Mouse (Mus musculus) thymus, adult 18-20 months (tissue): ENCODE results near the gene Nme7.

ENCODE experiments used
- DNase-seq, 2 experiments: peaks; one replicate each; pipeline ENCODE4 v3.0.0; 2022; ENCODE audit warnings: mixed read lengths in 2 of 2

The Nme7 gene

DNA sequence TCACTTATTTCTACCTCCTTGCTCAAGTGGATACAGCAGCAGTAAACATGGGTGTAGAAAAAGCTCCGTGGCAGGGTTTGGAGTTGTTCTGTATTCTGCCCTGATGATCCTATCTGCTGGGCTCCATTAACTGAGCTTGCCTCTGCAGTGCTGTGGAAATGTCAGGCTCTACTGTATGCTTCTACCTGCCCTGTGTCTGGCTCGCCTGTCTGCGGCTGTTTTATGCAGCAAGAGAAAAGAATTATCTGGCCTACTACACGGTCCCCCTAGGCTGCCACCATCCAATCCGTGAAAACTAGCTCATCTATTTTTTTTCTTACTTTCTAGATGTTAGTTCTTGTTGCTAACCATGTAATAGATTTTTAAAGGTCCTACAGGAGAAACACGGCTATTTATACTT, 81.1 kb downstream of the Nme7 start:
- no peak for DNase-seq

DNA sequence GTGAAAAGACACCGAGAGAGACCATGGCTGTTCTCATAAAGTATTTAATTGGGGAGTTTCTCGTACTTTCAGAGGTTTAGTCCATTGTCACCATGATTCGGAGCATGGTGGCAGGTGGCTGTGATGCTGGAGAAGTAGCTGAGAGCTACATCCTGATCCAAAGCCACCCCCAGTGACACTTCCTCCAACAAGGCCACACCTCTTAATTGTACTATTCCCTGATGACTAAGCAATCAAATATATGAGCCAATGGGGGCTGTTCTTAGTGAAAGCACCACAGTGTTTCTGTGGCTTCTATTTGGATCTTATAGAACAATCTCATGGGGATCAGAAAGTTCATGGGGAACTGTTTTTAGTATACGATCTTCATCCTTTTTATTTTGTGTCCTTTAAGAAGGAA, 85.8 kb downstream of the Nme7 start:
- DNase-seq, result no peak

DNA sequence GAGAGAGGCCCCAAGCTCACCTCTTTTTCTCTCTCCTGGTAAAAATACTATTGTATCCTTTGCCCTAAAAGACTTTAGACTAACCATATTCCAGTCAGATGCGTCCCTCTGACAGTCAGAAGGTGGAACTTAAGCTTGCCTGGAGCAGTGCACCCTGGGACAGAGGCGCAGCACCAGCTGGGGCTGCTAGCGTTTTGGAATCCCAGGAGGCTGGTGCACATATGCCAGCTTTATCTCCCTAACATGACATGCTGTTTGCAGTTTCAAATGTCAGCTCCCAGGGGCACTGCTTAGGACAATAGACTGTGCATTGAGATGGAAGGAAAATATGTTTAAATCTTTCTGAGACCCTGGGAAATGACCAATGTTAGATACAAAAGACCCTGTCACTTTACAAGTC, 88.3 kb downstream of the Nme7 start:
- DNase-seq, result no peak

DNA sequence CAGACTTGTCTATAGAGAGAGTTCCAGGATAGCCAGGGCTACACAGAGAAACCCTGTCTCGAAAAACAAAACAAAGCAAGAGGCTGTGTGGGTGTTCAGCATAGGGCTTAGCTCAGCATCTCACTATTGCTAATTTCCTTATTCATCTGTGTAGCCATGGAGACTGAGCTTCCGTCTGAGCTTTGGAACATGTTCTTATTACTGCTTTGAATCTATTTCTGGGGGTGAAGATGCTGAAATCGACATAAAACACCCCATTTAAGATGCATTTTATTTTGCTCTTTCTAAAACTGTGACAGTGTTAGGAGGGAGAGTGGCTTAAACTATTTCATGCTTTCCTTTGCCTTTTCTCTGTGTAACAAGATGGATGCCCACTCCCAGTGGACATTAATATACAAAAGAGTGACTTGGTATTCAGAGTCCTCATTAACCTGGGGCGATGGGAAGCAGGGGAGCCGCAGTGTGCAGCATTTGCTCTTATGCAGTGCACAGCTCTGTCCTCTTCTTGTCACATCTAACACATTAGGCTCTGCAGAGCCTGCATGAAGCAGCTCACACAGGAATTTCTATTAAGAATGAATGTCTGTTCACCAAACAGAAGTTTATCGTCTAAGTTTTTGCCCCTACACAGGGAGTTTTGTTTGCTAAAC, 91.3 kb downstream of the Nme7 start:
- no peak for DNase-seq

DNA sequence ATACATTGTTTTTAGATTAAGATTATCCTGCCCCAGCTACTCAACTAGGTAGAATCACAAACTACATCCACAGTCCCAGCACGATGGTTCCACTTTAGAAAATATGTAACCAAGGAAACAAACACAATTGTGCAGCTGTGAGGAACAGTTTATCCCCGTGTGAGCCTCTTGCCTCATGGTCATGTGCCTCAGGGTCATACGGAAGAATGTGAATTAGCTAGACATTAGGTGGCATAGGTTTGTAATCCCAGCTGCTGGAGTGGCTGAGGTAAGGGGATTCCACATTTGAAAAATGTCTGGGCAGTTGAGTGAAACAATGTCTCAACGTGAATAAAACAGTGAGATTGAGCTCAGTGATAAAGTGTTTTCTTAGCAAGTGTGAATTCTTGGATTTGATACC, 93.8 kb downstream of the Nme7 start:
- DNase-seq, result no peak

DNA sequence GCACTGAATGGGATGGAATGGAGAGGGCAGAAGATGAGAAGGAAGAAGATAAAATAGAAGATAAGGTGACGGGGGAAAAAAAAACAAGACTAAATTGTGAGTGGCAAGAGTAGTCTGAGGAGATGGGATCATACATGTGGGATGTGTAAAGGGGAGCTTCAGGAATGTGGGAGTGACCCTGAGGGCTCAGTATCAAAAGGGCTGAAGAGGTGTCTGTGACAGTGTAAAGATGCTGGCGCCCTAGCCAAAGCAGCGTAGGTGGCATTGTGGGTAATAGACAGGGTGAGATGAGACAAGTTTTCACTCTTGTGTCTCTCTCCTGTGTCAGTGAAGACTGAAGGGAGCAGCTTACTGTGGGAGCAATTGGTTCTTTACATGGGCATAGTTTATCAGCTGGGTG, 95.7 kb downstream of the Nme7 start:
- no peak for DNase-seq

DNA sequence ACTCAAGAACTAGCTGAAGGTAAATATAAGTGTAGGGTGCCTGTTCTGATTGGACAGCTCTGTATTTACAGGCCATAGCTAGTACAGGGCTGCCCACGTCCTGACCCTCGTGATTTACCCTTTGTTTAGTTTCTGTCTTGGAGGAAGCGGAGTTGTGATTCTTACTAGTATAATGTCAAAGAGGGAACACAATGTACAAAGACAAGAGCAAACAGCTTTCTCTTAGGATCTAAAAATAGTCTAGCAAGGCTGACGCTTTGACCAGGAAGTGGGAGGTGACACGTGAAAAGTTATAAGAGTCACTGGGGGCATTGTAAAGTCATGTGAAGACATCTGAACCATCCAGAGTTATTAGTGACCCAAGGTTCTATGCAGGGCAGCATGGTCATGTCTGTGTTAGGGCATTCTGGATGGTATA, 101.5 kb downstream of the Nme7 start:
- DNase-seq, result no peak

DNA sequence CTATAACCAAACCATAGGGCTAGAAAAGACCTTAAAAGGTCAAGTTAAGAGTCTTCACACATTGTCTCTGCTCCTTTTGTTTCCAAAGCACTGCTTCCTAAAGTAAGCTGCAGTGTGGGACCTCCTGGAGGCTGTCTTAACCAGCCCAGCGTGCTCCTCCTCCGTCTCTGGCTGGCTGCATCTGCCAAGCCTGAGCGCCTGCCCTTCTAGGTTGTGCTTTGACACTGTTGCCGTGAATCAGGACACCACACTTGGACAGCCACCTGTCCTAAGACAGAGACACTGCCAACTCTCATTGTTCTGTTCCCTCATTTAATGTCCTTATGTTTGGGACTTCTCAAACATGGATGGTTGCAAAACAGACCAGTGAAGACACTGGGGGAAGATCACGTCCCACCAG, 102.6 kb downstream of the Nme7 start:
- no peak for DNase-seq

DNA sequence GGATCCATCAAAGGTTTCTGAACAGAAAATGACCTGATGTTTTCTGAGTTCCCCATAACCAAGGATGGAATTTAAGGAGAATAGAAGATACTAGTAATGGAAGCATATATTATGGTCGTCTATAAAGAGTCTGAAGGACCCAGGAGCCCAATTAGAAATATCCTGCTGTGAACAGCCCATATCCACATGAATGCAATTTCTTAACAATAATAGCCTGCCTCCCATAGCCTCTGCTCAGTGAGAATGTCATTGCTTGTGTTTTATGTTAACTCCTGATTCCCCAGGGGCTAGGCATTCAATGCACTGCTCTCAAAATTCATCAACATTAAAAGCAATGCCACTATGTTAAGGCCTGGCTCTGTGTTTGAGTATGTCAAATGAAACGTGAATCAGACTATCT, 104.7 kb downstream of the Nme7 start:
- no peak for DNase-seq

DNA sequence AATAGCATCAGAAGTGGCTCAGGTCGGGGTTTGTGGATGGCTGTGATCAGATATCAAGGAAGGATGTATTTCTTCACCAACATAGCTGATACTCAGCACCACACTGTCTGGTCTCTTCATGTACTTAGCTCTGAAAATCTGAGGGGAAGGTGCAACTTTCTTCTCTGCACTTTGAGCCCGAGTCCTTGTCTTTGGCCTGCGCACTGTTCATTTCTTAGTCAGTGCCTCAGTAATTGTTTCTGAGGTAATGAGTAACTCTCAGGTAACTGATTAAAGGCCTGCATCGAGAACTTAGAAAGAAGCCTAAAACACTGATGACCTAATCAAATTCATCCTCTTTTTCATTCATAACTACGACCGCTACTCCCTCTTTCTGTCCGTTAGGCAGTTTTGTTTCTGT, 107.4 kb downstream of the Nme7 start:
- no peak for DNase-seq

DNA sequence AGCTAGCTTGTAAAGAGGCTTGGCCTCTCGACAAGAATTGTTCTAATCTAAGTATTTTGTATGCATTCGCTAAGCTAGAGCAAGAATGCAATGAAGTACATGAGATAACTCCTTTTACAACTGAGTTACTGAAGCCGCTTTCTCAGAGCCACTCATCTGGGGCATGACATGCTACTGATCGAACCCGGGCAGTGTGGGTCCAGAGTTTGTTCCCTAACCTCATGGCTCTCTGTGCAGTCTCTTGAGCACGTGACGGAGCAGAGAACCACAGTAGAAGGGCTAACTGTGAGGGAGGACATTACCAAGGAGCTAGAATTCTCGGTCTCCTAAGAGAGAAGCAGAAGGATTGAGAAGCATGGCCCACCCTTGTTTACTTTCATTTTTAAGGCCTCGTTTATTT, 109.0 kb downstream of the Nme7 start:
- DNase-seq, result no peak

DNA sequence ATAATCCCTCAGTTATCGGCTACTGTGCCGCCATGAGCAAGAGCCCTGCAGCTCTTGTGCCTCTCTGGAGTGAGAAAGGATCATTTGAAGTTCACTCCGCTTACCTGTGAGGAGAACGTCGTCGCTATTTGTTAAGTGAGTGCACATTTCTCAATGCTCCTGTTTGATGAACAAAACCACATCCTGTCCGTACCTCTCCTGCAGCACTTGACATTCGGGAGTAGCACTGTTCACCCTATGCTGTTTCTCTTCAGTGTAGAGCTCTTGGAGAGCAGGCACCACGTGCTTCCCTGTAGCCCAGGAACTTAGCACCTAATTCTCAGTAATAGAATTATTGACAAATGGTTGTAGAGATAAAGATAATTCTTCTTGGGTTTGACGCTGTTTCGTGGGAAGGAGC, 109.7 kb downstream of the Nme7 start:
- no peak for DNase-seq

DNA sequence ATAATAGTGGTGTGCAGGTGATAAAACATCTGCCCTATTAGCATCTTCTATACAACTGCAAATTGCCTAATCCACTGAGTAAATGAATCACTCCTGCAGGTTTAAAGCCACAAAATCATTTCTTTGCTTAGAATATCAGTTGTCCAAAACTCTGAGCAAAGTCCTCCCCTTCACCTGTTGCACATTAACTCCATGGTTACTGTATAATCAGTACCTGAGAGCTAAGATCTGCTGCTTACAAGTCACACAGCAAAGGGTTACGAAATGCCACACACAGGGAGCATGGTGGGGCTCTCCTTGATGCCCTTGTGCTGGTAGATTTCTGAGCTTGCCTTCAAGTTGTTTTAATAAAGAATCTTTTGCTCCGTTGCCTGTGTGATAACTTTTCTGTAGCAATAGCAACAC, 111.4 kb downstream of the Nme7 start:
- DNase-seq, result no peak

DNA sequence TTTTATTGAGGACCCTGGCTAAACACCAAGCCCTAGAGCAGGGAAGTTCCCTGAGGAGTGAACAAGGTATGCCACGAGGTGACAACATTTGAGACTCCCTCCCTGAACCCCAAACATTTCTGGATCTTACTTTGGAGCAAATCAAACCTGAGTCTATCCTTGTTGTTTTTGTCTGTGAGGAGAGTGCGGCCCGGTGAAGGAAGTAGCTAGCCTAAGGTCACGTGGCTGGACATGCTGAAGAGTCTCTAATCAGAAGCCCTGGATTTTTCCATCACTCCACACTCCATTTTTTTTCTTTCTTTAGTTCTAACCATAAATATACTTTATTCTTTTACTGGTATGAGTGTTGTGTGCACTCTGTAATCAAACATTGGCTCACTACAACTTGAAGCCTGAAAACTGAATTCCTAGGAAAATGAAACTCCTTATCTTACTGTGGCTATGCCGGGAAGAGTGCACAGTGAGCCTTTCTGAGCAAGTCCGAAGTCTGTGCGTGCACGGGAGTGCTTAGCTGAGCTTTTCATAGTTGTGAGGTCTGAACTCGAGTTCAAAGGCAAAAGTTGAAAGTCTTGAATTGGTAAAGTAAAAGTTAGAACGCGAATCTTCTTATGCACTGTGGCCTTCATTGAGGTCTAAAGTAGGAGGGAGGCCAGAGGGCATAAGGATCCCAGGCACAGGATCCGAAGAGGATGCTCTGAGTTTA, 112.9 kb downstream of the Nme7 start:
- DNase-seq, result no peak

DNA sequence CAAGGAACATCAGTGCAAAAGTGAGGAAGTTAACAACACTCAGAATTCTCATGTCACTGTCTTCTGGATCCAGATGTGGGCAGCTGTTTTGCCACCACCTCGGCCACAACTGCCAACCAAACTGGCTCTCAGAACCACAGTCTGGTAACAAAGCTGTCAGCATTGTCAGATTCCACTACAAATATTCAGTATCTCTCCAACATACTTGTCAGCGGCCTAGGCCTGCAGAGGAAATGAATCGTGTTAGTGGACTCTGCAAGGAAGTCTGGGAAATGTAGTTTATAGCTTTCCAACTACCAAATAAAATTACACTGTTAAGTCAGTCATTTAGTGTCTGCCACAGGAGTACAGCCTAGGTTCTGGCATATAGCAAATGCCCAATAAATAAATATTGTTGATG, 113.7 kb downstream of the Nme7 start:
- no peak for DNase-seq

DNA sequence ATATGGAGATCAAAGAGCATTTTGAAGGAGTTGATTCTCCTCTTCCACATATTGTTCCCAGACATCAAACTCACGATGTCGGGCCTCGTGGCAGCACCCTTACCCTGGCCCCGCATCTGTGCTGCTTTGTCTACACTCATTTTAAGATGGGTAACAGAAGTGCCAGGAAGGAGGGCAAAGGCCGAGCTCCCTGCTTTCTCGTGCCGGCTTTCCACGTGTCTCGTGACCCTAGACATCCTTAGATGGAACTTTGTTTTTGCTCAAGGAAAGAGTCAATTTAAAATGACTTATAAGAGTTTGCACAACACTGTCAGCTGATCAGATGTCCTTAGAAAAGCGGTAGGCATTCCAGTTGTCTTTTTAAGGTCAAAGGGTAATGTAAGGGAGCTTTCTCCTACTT, 114.4 kb downstream of the Nme7 start:
- no peak for DNase-seq

DNA sequence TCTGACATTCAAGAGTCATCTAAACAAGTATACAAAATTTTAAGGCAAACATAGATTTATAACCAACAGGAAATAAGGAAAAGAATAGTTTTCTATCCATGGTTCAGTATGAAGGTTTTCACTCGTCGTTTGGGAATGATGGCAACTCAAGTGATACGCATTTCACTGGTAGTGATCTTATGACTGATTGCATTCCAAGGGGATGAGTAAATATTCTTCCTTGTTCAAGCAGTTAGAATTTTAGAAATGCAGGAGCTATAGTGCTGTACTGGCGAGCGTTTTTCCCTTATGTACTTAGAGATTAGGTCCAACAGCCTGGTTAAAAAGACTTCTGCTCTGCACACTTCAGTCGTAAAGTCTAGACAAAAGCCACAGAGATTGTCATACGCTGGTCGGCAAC, 115.5 kb downstream of the Nme7 start:
- no peak for DNase-seq

DNA sequence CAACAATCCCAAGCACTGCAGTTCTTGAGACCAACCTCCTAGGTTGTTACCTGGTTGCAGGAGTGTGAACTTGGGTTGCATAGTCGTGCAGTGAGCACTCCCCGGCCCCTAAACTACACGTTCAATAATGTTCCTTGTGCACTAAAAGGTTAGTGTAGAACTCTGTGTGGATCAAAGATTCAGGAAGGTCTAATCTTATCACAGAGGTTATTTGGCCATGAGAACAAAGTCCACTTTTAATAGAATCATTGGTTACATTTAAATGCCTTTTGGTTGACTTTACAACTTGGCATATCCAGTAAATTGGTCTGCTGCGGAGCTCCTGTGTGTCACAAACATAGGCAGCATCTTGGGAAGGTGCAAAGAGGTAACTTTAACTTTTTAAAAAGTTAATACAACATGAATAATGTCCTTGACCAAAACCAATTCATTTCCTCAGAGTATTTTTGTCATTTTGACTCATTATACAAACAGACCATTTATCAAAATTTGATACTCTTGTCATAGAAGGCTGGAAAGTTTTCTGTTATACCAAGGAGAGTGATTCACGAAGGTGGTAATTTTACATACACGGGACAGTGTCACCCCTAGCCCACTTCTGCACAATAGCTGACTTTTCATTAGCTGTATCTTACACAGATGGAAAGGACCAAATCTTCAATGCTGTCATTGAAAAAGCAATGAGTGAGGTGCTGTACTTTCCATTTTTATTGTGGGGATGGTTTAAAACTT, 116.9 kb downstream of the Nme7 start:
- DNase-seq, result no peak

DNA sequence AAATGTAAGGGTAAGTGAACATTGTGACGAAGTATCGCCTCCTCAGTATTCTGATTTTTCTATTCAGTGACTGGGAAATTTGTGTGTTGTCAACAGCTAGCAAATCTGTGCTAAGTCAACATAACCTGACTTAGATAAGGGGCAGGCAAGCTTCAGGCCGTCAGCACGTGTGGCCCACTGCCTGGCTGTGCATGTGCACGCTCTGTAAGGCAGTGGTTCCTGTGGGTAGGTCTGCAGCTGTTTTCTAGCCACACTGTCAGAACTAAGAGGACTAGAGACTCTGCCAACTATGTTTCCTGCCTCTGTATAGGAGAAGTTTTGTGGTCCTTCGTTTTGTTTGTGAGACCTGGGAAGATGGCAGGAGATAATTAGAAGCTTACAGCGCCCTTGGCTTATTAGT, 122.3 kb downstream of the Nme7 start:
- DNase-seq, result peak; percentile 24 to 35

DNA sequence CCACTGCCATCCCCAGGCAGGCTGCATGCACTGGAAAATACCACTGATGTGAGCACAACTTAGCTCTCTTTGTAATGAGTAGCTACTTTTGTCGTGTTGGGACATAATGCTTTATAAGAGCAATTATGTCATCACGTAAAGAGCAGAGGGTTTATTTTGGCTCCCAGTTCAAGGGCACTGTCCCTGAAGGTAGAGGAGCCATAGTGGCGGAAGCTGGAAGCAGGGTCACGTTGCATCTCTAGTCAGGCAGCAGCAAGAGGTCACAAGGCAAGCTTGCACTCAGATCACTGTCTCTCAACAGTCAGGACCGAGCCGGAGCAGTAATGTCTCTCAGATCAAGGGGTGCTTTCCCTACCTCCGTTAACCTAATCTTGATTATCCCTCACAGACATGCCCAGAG, 123.9 kb downstream of the Nme7 start:
- DNase-seq, result no peak

DNA sequence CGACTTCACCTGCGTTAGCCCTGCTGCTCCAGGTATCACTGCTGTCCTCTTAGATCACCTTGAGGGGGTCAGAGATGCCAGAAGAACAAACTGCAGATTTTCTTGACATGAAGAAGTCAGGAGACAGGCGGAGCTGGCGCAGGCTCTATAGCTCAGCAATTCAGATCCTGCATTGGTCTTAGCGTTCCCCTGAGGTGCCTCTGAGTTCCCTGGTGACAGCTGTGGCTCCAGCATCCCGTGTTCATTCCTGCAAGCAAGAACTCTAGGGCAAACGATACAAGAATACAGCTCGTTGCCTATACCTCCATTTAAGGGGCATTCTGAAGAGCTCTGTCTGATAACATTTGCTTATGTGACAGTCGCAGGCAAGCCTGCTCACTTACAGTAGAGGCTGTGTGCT, 124.7 kb downstream of the Nme7 start:
- DNase-seq, result no peak

DNA sequence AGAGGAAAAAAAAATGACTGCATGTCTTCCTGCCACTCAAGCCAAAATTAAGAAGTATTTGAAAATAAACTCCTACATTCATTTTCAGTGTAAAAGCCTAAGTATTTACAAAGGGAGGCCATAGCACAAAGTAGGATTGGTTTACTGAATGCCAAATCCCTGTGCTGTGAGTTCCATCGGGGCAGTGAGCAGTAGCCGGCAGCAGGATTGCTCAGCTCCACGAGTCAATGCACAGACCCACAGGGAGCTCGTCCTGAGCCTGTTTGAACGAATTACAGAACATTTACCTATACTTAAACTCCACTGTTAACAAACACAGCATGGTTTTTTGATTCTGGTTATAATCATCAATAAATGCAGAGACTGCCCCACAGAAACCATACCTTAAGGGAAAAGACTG, 128.7 kb downstream of the Nme7 start:
- no peak for DNase-seq

DNA sequence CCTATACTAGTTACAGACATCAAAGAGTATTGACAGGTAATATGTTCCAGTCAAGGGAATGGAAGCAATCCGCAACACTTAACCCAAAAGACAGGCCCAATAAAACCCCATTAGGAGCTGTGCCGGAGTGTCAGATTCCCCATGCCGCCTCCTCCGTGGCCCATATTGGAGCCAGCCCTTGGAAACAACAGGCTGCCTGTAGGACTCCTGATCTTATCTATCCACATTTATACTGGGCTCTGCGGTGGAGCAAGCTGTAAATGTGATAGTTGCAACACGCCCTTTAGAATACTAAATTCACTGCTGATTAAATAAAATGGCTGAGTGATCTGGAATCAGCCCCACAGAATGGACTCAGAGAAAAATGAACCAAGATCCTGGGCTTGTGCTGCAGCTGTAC, 130.1 kb downstream of the Nme7 start:
- no peak for DNase-seq

DNA sequence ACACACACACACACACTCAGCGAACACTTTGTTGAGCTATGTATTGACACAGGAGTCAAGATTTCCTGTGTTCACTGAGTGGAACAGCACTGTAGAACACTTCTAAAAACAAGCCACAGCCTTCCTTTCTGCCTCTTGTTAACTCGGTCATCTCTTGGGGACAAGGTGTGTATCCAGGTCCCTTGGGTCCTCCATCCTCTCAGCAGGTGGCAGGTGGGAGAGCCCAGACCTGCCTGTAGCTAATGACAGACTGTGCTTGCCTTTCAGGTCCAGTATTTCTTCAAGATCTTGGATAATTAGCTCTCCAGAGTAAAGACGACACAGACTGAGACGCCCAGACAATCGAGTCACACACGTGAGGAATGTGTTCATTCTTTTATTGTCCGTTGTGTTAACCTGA, 132.8 kb downstream of the Nme7 start:
- no peak for DNase-seq
